Mouse (Mus musculus): Measurements from ENCODE around the gene Aup1.

The Aup1 gene

DNA sequence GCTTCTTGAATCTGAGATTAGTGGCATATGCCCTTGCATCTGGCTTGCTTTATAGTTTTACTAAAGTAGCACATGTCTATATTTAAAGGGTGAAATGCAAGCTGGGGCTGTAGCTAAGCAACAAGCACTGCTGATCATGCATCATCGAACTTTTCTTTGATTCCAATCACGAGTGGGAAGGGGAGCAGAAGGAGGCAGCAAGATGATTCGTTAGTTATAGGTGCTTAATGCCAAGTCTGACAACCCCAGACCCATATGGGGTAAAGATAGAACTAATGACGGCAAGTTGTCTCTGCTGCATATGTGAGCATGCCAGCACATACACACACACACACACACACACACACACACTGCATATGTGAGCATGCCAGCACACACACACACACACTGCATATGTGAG is 49.8 kb downstream of the Aup1 start:
- no peak for DNase-seq (ENCODE audit: low spot score in 2 of 2)

Data from spleen, postnatal 4 days (tissue).